10 mouse cellular contexts compared by ENCODE assay signal in genomic region chr6:54204931-54205330, GRCm38 (mm10).
DNase-seq lines count a peak whose midpoint lies in the region; ATAC-seq and TF ChIP-seq lines count a peak whose summit lies in the region.
"Had no signal": no experiment of that assay in that cellular context is flagged by ENCODE, and none has a peak within 500 bp of the region (broad histone marks: within the 10 kb centered on the region; RNA-seq: fewer than 3 reads in every experiment).

No protein-coding gene starts in this region.

- no peaks in the 10 kb centered on the region for H3K27me3 ChIP-seq in forebrain, postnatal 0 days (ENCODE audit: insufficient read depth, low read length)
- no peaks in the 10 kb centered on the region for H3K27me3 ChIP-seq in forebrain, embryonic 15.5 days
- H3K27me3 ChIP-seq: liver, embryonic 13.5 days had no signal

- H3K4me3 ChIP-seq in forebrain, postnatal 0 days (ENCODE audit: low read depth, low read length): no peak overlapping the region
- H3K4me3 ChIP-seq in forebrain, embryonic 15.5 days: no peak overlapping the region
- H3K4me3 ChIP-seq: liver, embryonic 13.5 days had no signal

- H3K4me2 ChIP-seq in forebrain, postnatal 0 days (ENCODE audit: low read depth): no peak overlapping the region
- H3K4me2 ChIP-seq in forebrain, embryonic 15.5 days (replicated peaks): no peak overlapping the region
- H3K4me2 ChIP-seq: liver, embryonic 13.5 days had no signal

- TF ChIP-seq CTCF in forebrain, postnatal 0 days (IDR thresholded peaks at IDR 0.05; ENCODE audit: low read depth): peak; percentile 44; the same call in 1 of the 2 replicates

- no peaks in the 10 kb centered on the region for H3K4me1 ChIP-seq in forebrain, postnatal 0 days (ENCODE audit: insufficient read depth)
- no peaks in the 10 kb centered on the region for H3K4me1 ChIP-seq in forebrain, embryonic 15.5 days

- no peak overlapping the region for H3K27ac ChIP-seq in forebrain, postnatal 0 days (ENCODE audit: low read depth, low read length)
- H3K27ac ChIP-seq in forebrain, embryonic 15.5 days (replicated peaks): no peak overlapping the region
- H3K27ac ChIP-seq: liver, embryonic 13.5 days had no signal

- H3K9ac ChIP-seq in forebrain, postnatal 0 days: no peak overlapping the region
- no peak overlapping the region for H3K9ac ChIP-seq in forebrain, embryonic 15.5 days (replicated peaks)
- H3K9ac ChIP-seq: liver, embryonic 13.5 days had no signal

- intact Hi-C loops in left cerebral cortex, postnatal 36 days (cut with DNase I): no loop called here

- WGBS in forebrain, postnatal 0 days: 40% methylated on average over 2 of the region's 2 CpGs
- WGBS in forebrain, embryonic 15.5 days: 35% methylated on average over 2 of the region's 2 CpGs

- H3K9me3 ChIP-seq in forebrain, postnatal 0 days (ENCODE audit: low read length): no peaks in the 10 kb centered on the region
- H3K9me3 ChIP-seq in forebrain, embryonic 15.5 days: no peaks in the 10 kb centered on the region
- H3K9me3 ChIP-seq: liver, embryonic 13.5 days had no signal

- H3K36me3 ChIP-seq in forebrain, postnatal 0 days (ENCODE audit: insufficient read depth): no peaks in the 10 kb centered on the region; the same call in 1 of the 2 replicates
- H3K36me3 ChIP-seq in forebrain, embryonic 15.5 days: no peaks in the 10 kb centered on the region
- H3K36me3 ChIP-seq: liver, embryonic 13.5 days had no signal

- peak; percentile 36; the same call in 1 of the 2 replicates for ATAC-seq in forebrain, postnatal 0 days
- no peak for ATAC-seq in forebrain, embryonic 15.5 days (replicated peaks)

- DNase-seq in forebrain, postnatal 0 days: no peak
- DNase-seq in 3T3-L1 (ENCODE audit: low read depth, low spot score): peak; percentile 62
- peak; percentile 61 for DNase-seq in embryo, embryonic 10.5 days (ENCODE audit: low spot score)
- peak; percentile 31 for DNase-seq in kidney, postnatal 10 days
- DNase-seq in testis, postnatal 10 days (ENCODE audit: low spot score): no peak
- no peak for DNase-seq in left cerebral cortex, postnatal 36 days (ENCODE audit: low spot score in 2 of 2)
- no peak for DNase-seq in adrenal gland, adult 8-10 months
- DNase-seq: cerebellum, adult 18-20 months; liver, embryonic 13.5 days had no signal

Comparison
In these comparisons a context has a peak if more than half of its experiments do, and no peak if none do; other contexts are left out.
1. DNase-seq: peak in 3T3-L1 (single experiment), embryo, embryonic 10.5 days (single experiment) and kidney, postnatal 10 days (single experiment); none in forebrain, postnatal 0 days (single experiment), testis, postnatal 10 days (single experiment), left cerebral cortex, postnatal 36 days (0 of 2) and adrenal gland, adult 8-10 months (single experiment).